Mouse (Mus musculus) kidney, embryonic 16.5 days (tissue): Measurements from ENCODE around the gene C1galt1c1. TPM values are rescaled to one million over a fixed set of nuclear protein-coding genes. Genes with fewer than 3 reads are reported as not detected.

Experiments used
- polyA plus RNA-seq: library from polyadenylated mRNA; unstranded; fragments of >200 nt; fragmentation: Nextera tagmentation; extraction: Ambion mirVana; gene quantifications from 2 replicates; pipeline ENCODE4 v1.2.1, GENCODE M21; 2015

C1galt1c1 gene
- polyA plus RNA-seq, 1 experiment from 2014 or later, result 36.4 TPM

Other genes starting within 250 kb of the C1galt1c1 start
- 187 and 188 TPM in 2 replicates for gene Lamp2, start 178.6 kb downstream of the C1galt1c1 start, polyA plus RNA-seq
- 29.1 and 31.3 TPM in 2 replicates for gene Cul4b, start 58.9 kb downstream of the C1galt1c1 start, polyA plus RNA-seq
- gene Mcts1, start 34.5 kb downstream of the C1galt1c1 start, polyA plus RNA-seq, result 77.7 and 81.7 TPM in 2 replicates
- gene 6030498E09Rik, start 137.6 kb upstream of the C1galt1c1 start, polyA plus RNA-seq, result not detected in 2 replicates